Mouse (Mus musculus) limb, embryonic 15.5 days (tissue): ENCODE measurements around the gene Lasp1. TPM values are rescaled to one million over a fixed set of nuclear protein-coding genes. Genes with fewer than 3 reads are reported as not detected.

Source experiments
- polyA plus RNA-seq: library from polyadenylated mRNA; unstranded; fragments of >200 nt; fragmentation: Nextera tagmentation; extraction: Ambion mirVana; gene quantifications from 2 replicates; pipeline ENCODE4 v1.2.1, GENCODE M21; 2015

The Lasp1 gene
- polyA plus RNA-seq, 1 experiment from 2014 or later: 131 TPM

Other genes starting within 250 kb of the Lasp1 start
- 0.89 and 0.92 TPM in 2 replicates for gene Srcin1, start 222.8 kb upstream of the Lasp1 start, polyA plus RNA-seq
- gene Epop, start 169.3 kb upstream of the Lasp1 start, polyA plus RNA-seq: 1.9 and 3.2 TPM in 2 replicates
- gene Mllt6, start 135.6 kb upstream of the Lasp1 start, polyA plus RNA-seq: 2.4 and 2.6 TPM in 2 replicates
- 13.5 and 18.6 TPM in 2 replicates for gene Cisd3, start 113.2 kb upstream of the Lasp1 start, polyA plus RNA-seq
- 13.1 and 14.7 TPM in 2 replicates for gene Pcgf2, start 98.5 kb upstream of the Lasp1 start, polyA plus RNA-seq
- gene Psmb3, start 95.6 kb upstream of the Lasp1 start, polyA plus RNA-seq: 413 and 414 TPM in 2 replicates
- 1.7 and 2.2 TPM in 2 replicates for gene Pip4k2b, start 54.3 kb upstream of the Lasp1 start, polyA plus RNA-seq
- gene Cwc25, start 32.4 kb upstream of the Lasp1 start, polyA plus RNA-seq: 17.3 and 19.1 TPM in 2 replicates
- gene 1700001P01Rik, start 23.1 kb upstream of the Lasp1 start, polyA plus RNA-seq: 0.35 TPM in 1 of 2 replicates, not detected in the other
- gene Rpl23, start 16.6 kb upstream of the Lasp1 start, polyA plus RNA-seq: 447 and 586 TPM in 2 replicates
- 4.5 and 5.3 TPM in 2 replicates for gene B230217C12Rik, start 41.8 kb downstream of the Lasp1 start, polyA plus RNA-seq
- 0.26 and 0.74 TPM in 2 replicates for gene Fbxo47, start 85.2 kb downstream of the Lasp1 start, polyA plus RNA-seq
- gene Plxdc1, start 187.4 kb downstream of the Lasp1 start, polyA plus RNA-seq: 1.7 TPM in 2 replicates
- 13.8 and 16.4 TPM in 2 replicates for gene Arl5c, start 197.2 kb downstream of the Lasp1 start, polyA plus RNA-seq
- gene Cacnb1, start 224.0 kb downstream of the Lasp1 start, polyA plus RNA-seq: 19.6 and 31.1 TPM in 2 replicates
- 1,005 and 1,062 TPM in 2 replicates for gene Rpl19, start 227.7 kb downstream of the Lasp1 start, polyA plus RNA-seq